Mouse (Mus musculus) testis, postnatal 10 days (tissue): Measurements from ENCODE around the gene Nup62cl.

Source experiments
- DNase-seq: peaks from one replicate; pipeline ENCODE4 v3.0.0; 2021; ENCODE audit warnings: low spot score

The Nup62cl gene

GRCm38 (mm10) chrX:140062135-140062975, at the start of gene Nup62cl, which contains the start of gene Pih1h3b:
Gene Nup62cl, minus strand, starts transcription at chrX:140062712.
Gene Pih1h3b, plus strand, starts transcription at chrX:140062879.
- peak; percentile 76 for DNase-seq

GRCm38 (mm10) chrX:140094066-140094465, 31.6 kb upstream of the Nup62cl start:
- no peak for DNase-seq

DNA sequence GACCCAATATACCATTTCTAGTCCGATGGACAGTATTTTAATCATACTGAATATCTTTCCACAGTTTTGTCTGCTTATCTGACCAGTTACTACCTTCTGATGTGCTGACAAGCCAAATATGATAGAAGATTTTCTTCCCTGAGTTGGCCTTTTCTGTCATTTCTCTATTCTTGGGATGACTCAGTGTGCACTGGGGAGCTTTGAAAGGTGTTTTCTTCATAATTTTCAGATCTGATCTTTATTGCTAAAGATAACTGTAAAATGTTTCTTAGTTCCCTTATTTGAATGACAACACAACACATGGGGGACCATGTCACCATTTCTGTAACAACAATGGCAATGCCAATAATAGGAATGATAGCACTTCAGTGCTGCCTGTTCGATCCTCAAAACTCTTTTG, 20.0 kb upstream of the Nup62cl start:
- no peak for DNase-seq

DNA sequence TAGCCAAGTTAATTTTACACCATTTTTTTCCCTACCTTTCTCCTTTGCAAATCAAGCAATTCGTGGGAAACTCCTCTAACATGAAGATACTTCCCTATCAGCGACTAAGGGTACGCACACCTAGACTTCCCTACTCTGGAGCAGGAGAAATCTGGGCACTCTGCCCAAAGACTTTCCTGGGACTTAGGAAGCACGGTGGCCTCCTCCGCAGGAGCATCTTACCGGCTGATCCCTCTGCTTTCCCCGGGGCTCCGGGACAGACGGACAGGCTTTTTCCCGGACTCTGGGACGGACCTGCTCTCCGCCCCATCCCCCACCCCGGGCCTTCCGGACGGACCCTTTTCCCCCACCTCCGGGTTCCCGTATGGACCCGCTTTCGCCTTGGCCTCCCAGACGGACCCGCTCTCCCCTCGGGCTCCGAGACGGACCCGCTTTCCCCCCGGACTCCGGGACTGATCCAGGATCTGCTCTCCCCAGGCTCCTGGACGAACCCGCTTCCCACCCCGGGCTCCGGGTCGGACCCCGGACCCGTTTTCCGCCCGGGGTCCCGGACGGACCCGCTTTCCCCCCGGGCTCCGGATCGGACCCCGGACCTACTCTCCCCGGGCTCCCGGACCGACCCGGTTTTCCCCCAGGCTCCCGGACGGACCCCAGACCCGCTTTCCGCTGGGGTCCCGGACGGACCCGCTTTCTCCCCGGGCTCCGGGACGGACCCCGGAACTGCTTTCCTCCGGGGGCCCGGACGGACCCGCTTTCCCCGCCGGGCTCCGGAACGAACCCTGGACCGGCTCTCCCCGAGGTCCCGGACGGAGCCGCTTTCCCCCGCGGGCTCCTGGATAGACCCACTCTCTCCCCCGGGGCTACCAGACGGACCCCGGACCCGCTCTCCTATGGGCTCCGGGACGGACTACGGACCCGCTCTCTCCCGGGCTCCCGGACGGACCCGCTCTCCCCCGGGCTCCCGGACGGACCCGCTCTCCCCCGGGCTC, 1.3 kb downstream of the Nup62cl start:
- DNase-seq = peak; percentile 58

GRCm38 (mm10) chrX:139998691-139999065, 63.8 kb downstream of the Nup62cl start:
- DNase-seq = no peak

- DNase-seq = peak; percentile 43
Measured at GRCm38 (mm10) chrX:139997740-139998690, 64.5 kb downstream of the Nup62cl start, which contains the start of gene Rbm41. Gene Rbm41, minus strand, starts transcription at chrX:139998595.

GRCm38 (mm10) chrX:139982115-139982514, 80.4 kb downstream of the Nup62cl start:
- DNase-seq = no peak
